Comparison of ENCODE assay signal across 21 mouse cellular contexts in the genomic region with DNA sequence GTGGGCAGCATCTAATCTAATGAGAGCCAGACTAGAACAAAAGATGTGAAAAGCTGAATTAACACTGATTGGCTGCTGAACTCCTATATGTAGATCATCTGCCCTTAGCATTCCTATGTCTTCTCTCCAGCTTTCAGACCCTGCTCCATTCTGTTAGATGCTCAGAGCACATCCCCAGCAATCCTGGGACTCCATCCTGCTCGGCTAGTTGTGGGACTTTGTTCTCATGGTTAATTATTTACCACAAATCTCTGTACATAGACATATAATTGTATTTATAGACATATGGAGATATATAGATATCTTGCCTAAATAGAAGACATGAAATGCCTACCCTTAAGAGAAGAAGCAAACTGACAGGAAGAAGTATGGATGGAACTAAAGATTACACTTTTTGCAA.
"Had no signal": no experiment of that assay in that cellular context is flagged by ENCODE, and none has a peak within 500 bp of the region (broad histone marks: within the 10 kb centered on the region; RNA-seq: fewer than 3 reads in every experiment).

No protein-coding gene starts in this region.

- H3K9ac ChIP-seq: limb, embryonic 12.5 days; limb, embryonic 15.5 days; midbrain, embryonic 13.5 days; neural tube, embryonic 13.5 days had no signal

- H3K4me3 ChIP-seq: limb, embryonic 12.5 days; limb, embryonic 15.5 days; midbrain, embryonic 10.5 days; midbrain, embryonic 13.5 days; myocyte; neural tube, embryonic 13.5 days had no signal

- H3K36me3 ChIP-seq: limb, embryonic 12.5 days; limb, embryonic 15.5 days; midbrain, embryonic 10.5 days; midbrain, embryonic 13.5 days; neural tube, embryonic 13.5 days had no signal

- H3K27me3 ChIP-seq: limb, embryonic 12.5 days; limb, embryonic 15.5 days; midbrain, embryonic 13.5 days; neural tube, embryonic 13.5 days had no signal

- H3K4me1 ChIP-seq: limb, embryonic 12.5 days; limb, embryonic 15.5 days; midbrain, embryonic 10.5 days; midbrain, embryonic 13.5 days; neural tube, embryonic 13.5 days had no signal

- ATAC-seq: inflammation-experienced regulatory T-cells, adult 6 months; midbrain, embryonic 13.5 days; midbrain, embryonic 16.5 days had no signal

- DNase-seq: kidney, adult 18-20 months; kidney, adult 9 months; kidney, postnatal 14 days; kidney, postnatal 4 days; left cerebral cortex, postnatal 4 days; lung, adult 2 months; lung, postnatal 14 days; lung, postnatal 4 days; retina, postnatal 1 day; right cerebral cortex, postnatal 25 days; spleen, adult 18-20 months; thymus, adult 18-20 months; thymus, postnatal 4 days had no signal

- H3K9me3 ChIP-seq: limb, embryonic 12.5 days; limb, embryonic 15.5 days; midbrain, embryonic 10.5 days; midbrain, embryonic 13.5 days; neural tube, embryonic 13.5 days had no signal

- H3K27ac ChIP-seq: limb, embryonic 12.5 days; limb, embryonic 15.5 days; midbrain, embryonic 10.5 days; midbrain, embryonic 13.5 days; neural tube, embryonic 13.5 days had no signal

- H3K4me2 ChIP-seq: limb, embryonic 12.5 days; limb, embryonic 15.5 days; midbrain, embryonic 13.5 days; neural tube, embryonic 13.5 days had no signal
